Mouse (Mus musculus) 3T3-L1 (cell line): Measurements from ENCODE around the gene Bmp7.

Experiments
- DNase-seq: peaks from one replicate; pipeline ENCODE4 v3.0.0-alpha.2; 2015; ENCODE audit warnings: low read depth, low spot score

Gene Bmp7

GRCm38 (mm10) chr2:172940003-172940798 lies at the start of gene Bmp7:
TSS of gene Bmp7 (minus strand) at chr2:172940321.
- no peak for DNase-seq

- no peak for DNase-seq
Observed at GRCm38 (mm10) chr2:172982776-172983561, 42.8 kb upstream of the Bmp7 start.

- DNase-seq, result no peak
Observed at GRCm38 (mm10) chr2:172979666-172980345, 39.7 kb upstream of the Bmp7 start.

GRCm38 (mm10) chr2:172978131-172978633 lies 38.1 kb upstream of the Bmp7 start:
- DNase-seq, result no peak

- no peak for DNase-seq
Observed at GRCm38 (mm10) chr2:172977409-172978130, 37.4 kb upstream of the Bmp7 start, which contains the start of gene Spo11. TSS of gene Spo11 (plus strand) at chr2:172977700.

- DNase-seq, result peak; percentile 61
Observed at GRCm38 (mm10) chr2:172976661-172977238, 36.6 kb upstream of the Bmp7 start.

- DNase-seq, result no peak
Observed at GRCm38 (mm10) chr2:172975159-172975558, 35.0 kb upstream of the Bmp7 start.

GRCm38 (mm10) chr2:172974701-172975100 lies 34.6 kb upstream of the Bmp7 start:
- no peak for DNase-seq

- no peak for DNase-seq
Observed at GRCm38 (mm10) chr2:172973806-172974565, 33.9 kb upstream of the Bmp7 start.

GRCm38 (mm10) chr2:172971865-172972264 lies 31.7 kb upstream of the Bmp7 start:
- DNase-seq, result no peak

GRCm38 (mm10) chr2:172966480-172966879 lies 26.4 kb upstream of the Bmp7 start:
- DNase-seq, result no peak

- DNase-seq, result peak; percentile 58
Observed at GRCm38 (mm10) chr2:172965249-172965648, 25.1 kb upstream of the Bmp7 start.

- no peak for DNase-seq
Observed at GRCm38 (mm10) chr2:172961211-172961610, 21.1 kb upstream of the Bmp7 start.

- no peak for DNase-seq
Observed at GRCm38 (mm10) chr2:172960350-172960749, 20.2 kb upstream of the Bmp7 start.

GRCm38 (mm10) chr2:172959006-172959768 lies 19.1 kb upstream of the Bmp7 start:
- no peak for DNase-seq

GRCm38 (mm10) chr2:172958579-172958978 lies 18.5 kb upstream of the Bmp7 start:
- DNase-seq, result no peak

- DNase-seq, result no peak
Observed at GRCm38 (mm10) chr2:172951976-172952375, 11.9 kb upstream of the Bmp7 start.

- DNase-seq, result no peak
Observed at GRCm38 (mm10) chr2:172950722-172951121, 10.6 kb upstream of the Bmp7 start.

GRCm38 (mm10) chr2:172950119-172950676 lies 10.1 kb upstream of the Bmp7 start:
- DNase-seq, result no peak
